Mouse (Mus musculus): ENCODE measurements around the gene Runx2.

DNA sequence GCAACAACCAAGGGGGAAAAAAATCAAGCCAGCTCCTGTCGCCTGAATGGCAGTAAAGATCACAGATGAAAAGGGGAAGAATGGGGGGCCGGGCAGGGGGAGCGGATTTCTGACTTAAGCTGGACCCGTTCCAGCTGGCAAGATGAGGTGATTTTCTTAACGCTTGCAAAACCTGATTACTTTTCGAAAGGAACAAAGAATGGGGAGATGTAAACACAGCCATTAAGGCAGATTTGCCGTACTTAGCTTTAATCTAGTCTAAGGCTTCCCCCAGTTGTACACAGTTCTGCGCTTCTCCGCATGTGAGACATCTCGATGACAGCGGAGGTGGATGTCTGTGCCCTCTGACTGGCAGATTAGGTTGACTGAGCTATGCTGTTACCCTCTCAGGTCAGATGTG is 144.6 kb downstream of the Runx2 start:
- no peak for TF ChIP-seq CTCF (IDR thresholded peaks at IDR 0.05; ENCODE audit: low read depth, low read length)
- no peak for TF ChIP-seq POLR2A (IDR thresholded peaks at IDR 0.05; ENCODE audit: borderline replicate concordance, low read depth, low read length)

Measured in bone marrow macrophage, adult 2 months (primary cell).